Mouse (Mus musculus): ENCODE measurements at regions not wholly inside any gene's neighbourhood (a gene's known extent, or its start where the extent isn't known, plus 50 kb on each side); places are given as distances from the start of the nearest gene placed in this dataset.

GRCm38 (mm10) chr1:41743332-41743710 lies 937.9 kb downstream of the Tmem182 start:
- no peak for TF ChIP-seq GATA4 (IDR thresholded peaks at IDR 0.05; ENCODE audit: insufficient replicate concordance, low read length)

DNA sequence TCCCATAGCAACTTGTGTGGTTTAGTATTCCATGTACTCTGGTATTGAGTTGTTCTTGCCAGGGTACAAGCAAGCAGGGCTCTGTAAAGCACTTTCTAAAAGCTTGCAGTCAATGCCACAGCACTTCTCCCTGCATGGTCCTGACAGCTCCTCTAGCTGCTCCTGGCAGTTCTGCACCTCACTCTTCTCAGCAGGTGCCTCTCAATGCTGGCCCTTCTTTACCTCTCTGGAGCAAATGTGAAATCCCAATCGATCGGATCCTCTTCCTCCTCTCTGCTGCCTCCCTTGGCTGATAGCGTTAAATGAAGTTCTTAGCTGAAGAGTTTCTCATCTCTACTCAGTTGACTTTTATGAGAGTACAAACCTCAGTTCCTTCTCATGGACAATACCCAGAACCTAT lies 939.1 kb downstream of the Tmem182 start:
- TF ChIP-seq GATA4 (IDR thresholded peaks at IDR 0.05; ENCODE audit: insufficient replicate concordance, low read length) = no peak

GRCm38 (mm10) chr1:41759366-41759765 lies 936.2 kb upstream of the Pou3f3 start:
- no peak for TF ChIP-seq GATA4 (IDR thresholded peaks at IDR 0.05; ENCODE audit: insufficient replicate concordance, low read length)

All from liver, adult (tissue).